Mouse (Mus musculus) liver, postnatal 0 days (tissue): ENCODE measurements around the gene Rnf208. TPM values are rescaled to one million over a fixed set of nuclear protein-coding genes. Genes with fewer than 3 reads are reported as not detected.

ENCODE experiments used
- ATAC-seq: fragments of 200-750 bp; cut with Nextera tagmentation; 2 replicates; pipeline ENCODE4 v1.8.0; 2017; ENCODE audit warnings: mild to moderate bottlenecking, moderate library complexity
- DNase-seq: peaks from one replicate; pipeline ENCODE4 v3.0.0-alpha.2; 2016
- H3K27ac ChIP-seq: fragments of 300-500 bp; sonication (generic); 2 replicates; pipeline ENCODE4 v1.5.1; 2014; ENCODE audit warnings: antibody characterized with exemption, moderate library complexity, mild to moderate bottlenecking, low read depth
- H3K27me3 ChIP-seq: fragments of 300-500 bp; sonication (generic); 2 replicates; pipeline ENCODE4 v1.6.1; 2014; ENCODE audit warnings: low read length, control low read depth, mixed read lengths; ENCODE audit not compliant: insufficient read depth
- H3K36me3 ChIP-seq: fragments of 300-500 bp; sonication (generic); replicated peaks from 2 replicates; pipeline ENCODE4 v1.6.1; 2014; ENCODE audit warnings: mild to moderate bottlenecking, control low read depth, low read length, moderate library complexity, mixed read lengths; ENCODE audit not compliant: insufficient read depth
- H3K4me1 ChIP-seq: fragments of 300-500 bp; sonication (generic); 2 replicates; pipeline ENCODE4 v1.6.1; 2014; ENCODE audit warnings: antibody characterized with exemption, mild to moderate bottlenecking, control low read depth; ENCODE audit not compliant: insufficient read depth
- H3K4me2 ChIP-seq: fragments of 300-500 bp; sonication (generic); 2 replicates; pipeline ENCODE4 v1.6.1; 2014; ENCODE audit warnings: low read depth, mild to moderate bottlenecking, low read length, moderate library complexity, mixed read lengths
- H3K4me3 ChIP-seq: fragments of 300-500 bp; sonication (generic); 2 replicates; pipeline ENCODE4 v1.5.1; 2014; ENCODE audit warnings: low read depth, low read length
- H3K9ac ChIP-seq: fragments of 300-500 bp; sonication (generic); replicated peaks from 2 replicates; pipeline ENCODE4 v1.6.1; 2014; ENCODE audit warnings: mild to moderate bottlenecking, moderate library complexity
- H3K9me3 ChIP-seq: fragments of 300-500 bp; sonication (generic); 2 replicates; pipeline ENCODE4 v1.6.1; 2016; ENCODE audit warnings: mild to moderate bottlenecking, control low read depth, low read length, mixed read lengths
- CTCF ChIP-seq: sonication (generic); IDR thresholded peaks from 2 replicates; pipeline ENCODE4 v1.5.1; 2016; ENCODE audit warnings: antibody characterized with exemption, low read depth
- EP300 ChIP-seq: IDR thresholded peaks from 2 replicates; pipeline ENCODE4 v1.6.1; 2016; ENCODE audit warnings: antibody characterized with exemption, low read depth, mild to moderate bottlenecking
- WGBS: fragments of 180-500 bp; shearing (Covaris S2); extraction: QIAGEN DNeasy Blood & Tissue Kit; methylation state at CpG from one replicate; pipeline ENCODE4 v1.1.7; 2014; ENCODE audit not compliant: insufficient replicate concordance; 5-methylcytosine and 5-hydroxymethylcytosine counted together
- polyA plus RNA-seq: library from polyadenylated mRNA; unstranded; fragments of >200 nt; fragmentation: Nextera tagmentation; extraction: Ambion mirVana; gene quantifications from 2 replicates; pipeline ENCODE4 v1.2.1, GENCODE M21; 2015

Gene Rnf208
- 0.11 TPM in 1 of 2 replicates, not detected in the other for polyA plus RNA-seq

DNA sequence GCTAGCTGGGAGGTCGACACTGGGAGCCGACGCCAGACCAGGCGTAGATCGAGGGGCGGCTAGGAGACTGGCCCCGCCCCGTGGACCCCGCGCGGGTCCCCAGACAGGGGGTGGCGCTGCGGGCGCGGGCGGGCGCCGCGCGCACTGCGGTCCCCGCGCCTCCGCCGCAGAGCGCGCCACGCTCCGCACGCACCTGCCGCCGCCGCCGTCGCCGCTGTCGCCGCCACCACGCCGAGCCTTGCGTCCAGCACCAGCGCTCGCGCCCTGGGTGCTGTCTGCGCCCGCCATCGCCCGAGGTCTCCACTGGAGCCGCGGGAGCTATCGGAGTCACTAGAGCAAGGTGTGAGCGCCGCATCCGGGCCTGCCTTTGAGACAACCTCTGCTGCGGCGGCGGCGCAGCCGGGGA is at the start of gene Rnf208, which contains the start of gene Cysrt1:
Gene Rnf208, plus strand, starts transcription at position 155 of the 406 bp plus-strand sequence.
Gene Cysrt1, minus strand, starts transcription at position 352 of the 406 bp plus-strand sequence.
- Histone ChIP-seq H3K4me1 (peaks cover 23% of the 10 kb centered on the region), H3K27ac (no peak within 1 kb of the TSS), H3K9ac (no peak within 1 kb of the TSS; the same call in 1 of the 2 replicates), H3K4me2 (peak within 1 kb of the TSS; percentile 78), H3K36me3 (0 out of 2 replicates have a peak, but pooled peaks cover under 1% of the 10 kb centered on the region), H3K4me3 (peak within 1 kb of the TSS; percentile 47), H3K27me3 (peaks cover 26% of the 10 kb centered on the region), H3K9me3 (no peaks in the 10 kb centered on the region)
- no peak for ATAC-seq
- WGBS, result 2% methylated on average over 26 of the region's 59 CpGs
- DNase-seq, result no peak
- no peak for TF ChIP-seq CTCF
- no peak for TF ChIP-seq EP300

GRCm38 (mm10) chr2:25193330-25193770 is 48.7 kb upstream of the Rnf208 start:
- 3% methylated on average over 6 of the region's 6 CpGs for WGBS
- H3K36me3 ChIP-seq, result 0 out of 2 replicates have a peak, but pooled peaks cover 3% of the 10 kb centered on the region
- H3K27ac ChIP-seq, result peak overlapping the region; percentile 70
- peak overlapping the region; percentile 83 for H3K4me2 ChIP-seq
- H3K27me3 ChIP-seq, result no peaks in the 10 kb centered on the region
- no peak for TF ChIP-seq EP300
- peak; percentile 98 for TF ChIP-seq CTCF
- ATAC-seq (peak; percentile 46), DNase-seq (peak; percentile 88)
- H3K4me1 ChIP-seq, result peaks cover 36% of the 10 kb centered on the region
- peak overlapping the region; percentile 20; the same call in 1 of the 2 replicates for H3K4me3 ChIP-seq
- peak overlapping the region; percentile 48; the same call in 1 of the 2 replicates for H3K9ac ChIP-seq
- no peaks in the 10 kb centered on the region for H3K9me3 ChIP-seq

GRCm38 (mm10) chr2:25194006-25194405 is 48.0 kb upstream of the Rnf208 start:
- ATAC-seq, result no peak
- Histone ChIP-seq H3K27me3 (no peaks in the 10 kb centered on the region), H3K4me2 (peak overlapping the region; percentile 83), H3K9ac (no peak overlapping the region), H3K36me3 (peaks cover 8% of the 10 kb centered on the region; the same call in 1 of the 2 replicates), H3K4me3 (peak overlapping the region; percentile 20), H3K27ac (peak overlapping the region; percentile 70), H3K9me3 (no peaks in the 10 kb centered on the region), H3K4me1 (peaks cover 36% of the 10 kb centered on the region)
- WGBS, result 40% methylated on average over 5 of the region's 5 CpGs
- TF ChIP-seq EP300, result no peak
- TF ChIP-seq CTCF, result no peak
- DNase-seq, result no peak

- 38% methylated on average over 17 of the region's 17 CpGs for WGBS
- H3K4me1 ChIP-seq, result peaks cover 36% of the 10 kb centered on the region
- no peak for TF ChIP-seq CTCF
- no peak for TF ChIP-seq EP300
- ATAC-seq, result no peak
- H3K9ac ChIP-seq, result 0 out of 2 replicates have a peak overlapping the region, but pooled peaks have one; percentile 52
- H3K27me3 ChIP-seq, result no peaks in the 10 kb centered on the region
- peak overlapping the region; percentile 83 for H3K4me2 ChIP-seq
- no peaks in the 10 kb centered on the region for H3K9me3 ChIP-seq
- H3K4me3 ChIP-seq, result peak overlapping the region; percentile 50
- H3K36me3 ChIP-seq, result peaks cover 11% of the 10 kb centered on the region; the same call in 1 of the 2 replicates
- peak overlapping the region; percentile 93 for H3K27ac ChIP-seq
- peak; percentile 47 for DNase-seq
These were observed 47.4 kb upstream of the Rnf208 start for GRCm38 (mm10) chr2:25194486-25195171.

DNA sequence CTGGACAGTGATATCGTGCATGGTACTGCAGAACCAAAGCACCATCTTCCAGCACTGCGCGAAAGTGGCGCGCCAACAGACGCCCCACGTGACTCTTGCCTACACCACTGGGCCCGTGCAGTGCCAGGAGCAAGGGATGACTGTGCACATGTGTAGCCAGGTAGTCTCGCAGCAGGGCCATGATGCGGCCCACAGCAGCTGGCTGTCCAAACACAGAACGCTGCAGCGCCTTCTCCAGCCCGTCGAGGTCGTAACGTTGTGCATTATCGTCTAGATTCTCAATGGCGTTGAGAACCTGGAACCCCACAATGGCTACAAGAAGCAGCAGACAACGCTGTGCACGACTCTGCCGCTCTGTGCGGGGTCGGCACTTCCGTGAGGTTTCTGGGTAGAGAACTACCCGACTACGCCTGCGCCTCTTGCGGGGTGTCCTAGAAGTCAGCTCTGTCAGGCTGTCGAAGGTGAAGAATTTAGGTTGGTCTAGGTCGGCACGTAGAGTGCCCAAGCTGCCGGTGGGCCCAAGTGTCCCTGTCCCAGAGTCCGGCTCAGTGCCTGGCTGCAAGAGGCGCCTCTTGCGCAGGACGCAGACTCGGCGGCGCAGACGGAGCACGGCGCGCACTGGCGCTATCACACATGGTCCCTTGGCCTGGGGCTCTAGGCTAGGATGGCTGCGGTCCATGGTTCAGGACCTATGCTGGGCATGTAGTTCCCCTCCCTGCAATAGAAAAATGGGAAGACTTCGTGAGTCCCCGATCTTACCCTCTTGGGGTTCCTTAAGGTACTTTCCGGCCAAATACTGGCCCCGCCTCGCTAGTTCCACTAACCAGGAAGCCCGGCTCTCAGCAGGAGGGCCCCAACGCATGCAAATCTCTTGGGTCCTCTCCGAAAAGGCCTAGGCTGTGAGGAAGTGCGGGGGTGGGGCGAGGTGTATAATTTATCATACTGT is 46.6 kb upstream of the Rnf208 start:
- DNase-seq (peak; percentile 74), ATAC-seq (peak; percentile 42)
- Histone ChIP-seq H3K27ac (peak overlapping the region; percentile 93), H3K27me3 (no peaks in the 10 kb centered on the region), H3K4me2 (peak overlapping the region; percentile 83), H3K9me3 (no peaks in the 10 kb centered on the region), H3K4me1 (peaks cover 36% of the 10 kb centered on the region), H3K9ac (peak overlapping the region; percentile 52), H3K36me3 (peaks cover 18% of the 10 kb centered on the region), H3K4me3 (peak overlapping the region; percentile 50)
- WGBS, result 8% methylated on average over 55 of the region's 55 CpGs
- TF ChIP-seq CTCF (no peak), EP300 (no peak)
